Mouse (Mus musculus) liver, embryonic 14.5 days (tissue): Measurements from ENCODE around the gene H2-M5.

ENCODE experiments used
- CTCF ChIP-seq: IDR thresholded peaks from 2 replicates; pipeline ENCODE4 v1.5.1; 2016; ENCODE audit warnings: antibody characterized with exemption, low read depth, control low read depth
- EP300 ChIP-seq: IDR thresholded peaks from 2 replicates; pipeline ENCODE4 v1.6.1; 2016; ENCODE audit warnings: antibody characterized with exemption, low read depth

GRCm38 (mm10) chr17:37022628-37023576, 33.6 kb upstream of the H2-M5 start, which contains the start of gene Mog:
- no peak for TF ChIP-seq EP300
- TF ChIP-seq CTCF = no peak
